Mouse (Mus musculus) MEL (cell line): ENCODE measurements at regions not wholly inside any gene's neighbourhood (a gene's known extent, or its start where the extent isn't known, plus 50 kb on each side); places are given as distances from the start of the nearest gene placed in this dataset.

Source experiments
- DNase-seq: peaks from one replicate; pipeline ENCODE4 v3.0.0; 2011; ENCODE audit warnings: low read depth, low spot score
- H3K27ac ChIP-seq: 2 replicates; pipeline ENCODE4 v1.5.1; 2012; ENCODE audit warnings: low read depth, mild to moderate bottlenecking, control low read depth, low read length, moderate library complexity; ENCODE audit not compliant: control insufficient read depth
- H3K27me3 ChIP-seq, 2 experiments: fragments of 150-350 bp in 1 of 2; sonication (generic) in 1 of 2; 2 replicates each; pipeline ENCODE4 v1.6.1; 2012; ENCODE audit warnings: low read length in 2 of 2, mild to moderate bottlenecking in 2 of 2, improper control_type of control experiment in 1 of 2, moderate library complexity in 1 of 2; ENCODE audit not compliant: insufficient read depth in 2 of 2, control insufficient read depth in 1 of 2
- H3K36me3 ChIP-seq, 2 experiments: 2 replicates each; pipeline ENCODE4 v1.6.1; 2012 to 2014; ENCODE audit warnings: low read length in 2 of 2, improper control_type of control experiment in 1 of 2, inconsistent platforms in 1 of 2, mild to moderate bottlenecking in 1 of 2; ENCODE audit not compliant: insufficient read depth in 2 of 2, control insufficient read depth in 1 of 2
- H3K4me1 ChIP-seq, 2 experiments: fragments of 150-350 bp in 1 of 2; sonication (generic) in 1 of 2; 2 replicates each; pipeline ENCODE4 v1.6.1; 2012; ENCODE audit warnings: low read length in 2 of 2, improper control_type of control experiment in 1 of 2, mild to moderate bottlenecking in 1 of 2; ENCODE audit not compliant: insufficient read depth in 2 of 2, control insufficient read depth in 1 of 2
- H3K4me3 ChIP-seq, 2 experiments: fragments of 150-350 bp in 1 of 2; sonication (generic) in 1 of 2; 2 replicates each; pipeline ENCODE4 v1.5.1; 2012; ENCODE audit warnings: low read depth in 2 of 2, low read length in 2 of 2, mild to moderate bottlenecking in 2 of 2, moderate library complexity in 2 of 2, control low read depth in 1 of 2, improper control_type of control experiment in 1 of 2; ENCODE audit not compliant: control insufficient read depth in 1 of 2, insufficient read depth in 1 of 2
- H3K79me2 ChIP-seq: 2 replicates; pipeline ENCODE4 v1.6.1; 2012; ENCODE audit warnings: mild to moderate bottlenecking, low read length, moderate library complexity; ENCODE audit not compliant: control insufficient read depth, poor library complexity, insufficient read depth
- H3K9ac ChIP-seq: 2 replicates; pipeline ENCODE4 v1.6.1; 2012; ENCODE audit warnings: low read depth, mild to moderate bottlenecking, control low read depth, low read length, moderate library complexity; ENCODE audit not compliant: control insufficient read depth, poor library complexity, severe bottlenecking
- H3K9me3 ChIP-seq: fragments of 150-350 bp; sonication (generic); replicated peaks from 2 replicates; pipeline ENCODE4 v1.6.1; 2012; ENCODE audit warnings: mild to moderate bottlenecking, low read length, improper control_type of control experiment, moderate library complexity; ENCODE audit not compliant: insufficient read depth
- BHLHE40 ChIP-seq: IDR thresholded peaks from 2 replicates; pipeline ENCODE4 v1.6.1; 2012; ENCODE audit warnings: low read depth, mild to moderate bottlenecking, inconsistent platforms, low read length, improper control_type of control experiment, borderline replicate concordance
- CHD2 ChIP-seq: IDR thresholded peaks from 2 replicates; pipeline ENCODE4 v1.6.1; 2011; ENCODE audit warnings: low read length, improper control_type of control experiment
- CTCF ChIP-seq, 3 experiments: IDR thresholded peaks in 2 of 3; conservative IDR thresholded peaks in 1 of 3; 2 replicates each; pipeline ENCODE4 v1.5.1; 2011 to 2012; ENCODE audit warnings: low read length in 3 of 3, low read depth in 2 of 3, mild to moderate bottlenecking in 2 of 3, improper control_type of control experiment in 1 of 3, inconsistent platforms in 1 of 3, mixed read lengths in 1 of 3, moderate library complexity in 1 of 3; ENCODE audit not compliant: control insufficient read depth in 1 of 3, insufficient read depth in 1 of 3, poor library complexity in 1 of 3, severe bottlenecking in 1 of 3
- E2F4 ChIP-seq: IDR thresholded peaks from 2 replicates; pipeline ENCODE4 v1.6.1; 2011; ENCODE audit warnings: low read depth, low read length, improper control_type of control experiment, borderline replicate concordance
- EP300 ChIP-seq, 2 experiments: IDR thresholded peaks; 2 replicates each; pipeline ENCODE4 v1.6.1; 2011; ENCODE audit warnings: improper control_type of control experiment in 2 of 2, low read length in 2 of 2, low read depth in 1 of 2, mild to moderate bottlenecking in 1 of 2
- KAT2A ChIP-seq: conservative IDR thresholded peaks from 2 replicates; pipeline ENCODE4 v1.6.1; 2012; ENCODE audit warnings: low read depth, low read length, improper control_type of control experiment, inconsistent platforms
- MAFK ChIP-seq: IDR thresholded peaks from 2 replicates; pipeline ENCODE4 v1.6.1; 2011; ENCODE audit warnings: low read depth, mild to moderate bottlenecking, low read length, improper control_type of control experiment, borderline replicate concordance
- MAX ChIP-seq: IDR thresholded peaks from 2 replicates; pipeline ENCODE4 v1.6.1; 2011; ENCODE audit warnings: low read length, improper control_type of control experiment
- MEF2A ChIP-seq: IDR thresholded peaks from 2 replicates; pipeline ENCODE4 v1.6.1; 2014; ENCODE audit warnings: low read depth, mild to moderate bottlenecking, inconsistent platforms, low read length, improper control_type of control experiment; ENCODE audit not compliant: poor library complexity, insufficient replicate concordance, severe bottlenecking; ENCODE audit errors: extremely low read depth
- MXI1 ChIP-seq: IDR thresholded peaks from 2 replicates; pipeline ENCODE4 v1.6.1; 2011; ENCODE audit warnings: mild to moderate bottlenecking, low read depth, low read length, improper control_type of control experiment
- NRF1 ChIP-seq: IDR thresholded peaks from 2 replicates; pipeline ENCODE4 v1.6.1; 2014; ENCODE audit warnings: low read depth, mild to moderate bottlenecking, inconsistent platforms, low read length, improper control_type of control experiment, moderate library complexity; ENCODE audit not compliant: poor library complexity, insufficient read depth, severe bottlenecking
- POLR2AphosphoS2 ChIP-seq: IDR thresholded peaks from 2 replicates; pipeline ENCODE4 v1.6.1; 2011; ENCODE audit warnings: low read length, improper control_type of control experiment
- POLR2AphosphoS5 ChIP-seq: IDR thresholded peaks from 2 replicates; pipeline ENCODE4 v1.6.1; 2012; ENCODE audit warnings: low read depth, borderline replicate concordance, mild to moderate bottlenecking, inconsistent platforms, low read length, moderate library complexity, mixed read lengths
- RAD21 ChIP-seq: IDR thresholded peaks from 2 replicates; pipeline ENCODE4 v1.6.1; 2011; ENCODE audit warnings: mild to moderate bottlenecking, low read depth, low read length, improper control_type of control experiment
- SIN3A ChIP-seq: IDR thresholded peaks from 2 replicates; pipeline ENCODE4 v1.6.1; 2012; ENCODE audit warnings: low read length, improper control_type of control experiment, inconsistent platforms
- TAL1 ChIP-seq: IDR thresholded peaks from 2 replicates; pipeline ENCODE4 v1.6.1; 2012; ENCODE audit warnings: mild to moderate bottlenecking, inconsistent platforms, low read length, moderate library complexity, mixed read lengths
- TBP ChIP-seq: IDR thresholded peaks from 2 replicates; pipeline ENCODE4 v1.8.0; 2011; ENCODE audit warnings: low read depth, low read length, improper control_type of control experiment
- TCF12 ChIP-seq: IDR thresholded peaks from 2 replicates; pipeline ENCODE4 v1.6.1; 2014; ENCODE audit warnings: low read depth, mild to moderate bottlenecking, inconsistent platforms, low read length, improper control_type of control experiment, moderate library complexity
- UBTF ChIP-seq: IDR thresholded peaks from 2 replicates; pipeline ENCODE4 v1.6.1; 2012; ENCODE audit warnings: low read depth, mild to moderate bottlenecking, inconsistent platforms, low read length, improper control_type of control experiment, moderate library complexity, borderline replicate concordance; ENCODE audit not compliant: insufficient read depth
- ZKSCAN1 ChIP-seq: IDR thresholded peaks from 2 replicates; pipeline ENCODE4 v1.6.1; 2012; ENCODE audit warnings: low read depth, mild to moderate bottlenecking, inconsistent platforms, low read length, improper control_type of control experiment, moderate library complexity

- H3K79me2 ChIP-seq, result no peaks in the 10 kb centered on the region
- H3K4me3 ChIP-seq, result no peak overlapping the region
- H3K27ac ChIP-seq, result no peak overlapping the region
- no peak overlapping the region for H3K9ac ChIP-seq
- no peaks in the 10 kb centered on the region for H3K4me1 ChIP-seq
- H3K36me3 ChIP-seq, result no peaks in the 10 kb centered on the region
- DNase-seq, result no peak
- TF ChIP-seq CTCF (IDR thresholded peaks at IDR 0.05 in 2 of 3, conservative IDR thresholded peaks at IDR 0.05 in 1 of 3; ENCODE audit: control insufficient read depth in 1 of 3, insufficient read depth in 1 of 3, low read depth in 2 of 3, low read length in 3 of 3, poor library complexity in 1 of 3, severe bottlenecking in 1 of 3), result no peak
- TF ChIP-seq E2F4, result no peak
- no peak for TF ChIP-seq ZKSCAN1
- no peak for TF ChIP-seq TCF12
- no peak for TF ChIP-seq NRF1
- no peak for TF ChIP-seq KAT2A
- TF ChIP-seq CHD2, result no peak
- TF ChIP-seq MAX, result no peak
- no peak for TF ChIP-seq TAL1
- no peak for TF ChIP-seq POLR2AphosphoS2
- no peak for TF ChIP-seq EP300 (IDR thresholded peaks at IDR 0.05; ENCODE audit: low read depth in 1 of 2, low read length in 2 of 2)
- TF ChIP-seq MXI1, result no peak
- no peak for TF ChIP-seq UBTF
- TF ChIP-seq RAD21, result no peak
- H3K9me3 ChIP-seq, result no peaks in the 10 kb centered on the region
- no peaks in the 10 kb centered on the region for H3K27me3 ChIP-seq
These were observed 841.7 kb upstream of the G6pd2 start for GRCm38 (mm10) chr5:60966939-60967338.

- no peaks in the 10 kb centered on the region for H3K9me3 ChIP-seq
- no peak overlapping the region for H3K9ac ChIP-seq
- no peak overlapping the region for H3K27ac ChIP-seq
- H3K36me3 ChIP-seq, result no peaks in the 10 kb centered on the region
- no peaks in the 10 kb centered on the region for H3K79me2 ChIP-seq
- no peak for TF ChIP-seq SIN3A
- no peak for TF ChIP-seq POLR2AphosphoS5
- TF ChIP-seq RAD21, result no peak
- no peak for TF ChIP-seq TBP
- no peak for TF ChIP-seq MEF2A
- no peak for TF ChIP-seq MAFK
- no peak for TF ChIP-seq BHLHE40
- H3K4me1 ChIP-seq, result no peaks in the 10 kb centered on the region
- no peak for DNase-seq
- no peaks in the 10 kb centered on the region for H3K27me3 ChIP-seq
- no peak overlapping the region for H3K4me3 ChIP-seq
These were observed 839.1 kb upstream of the G6pd2 start for GRCm38 (mm10) chr5:60969470-60969869.
